Mouse (Mus musculus): ENCODE measurements around the gene Cfap97. TPM values are rescaled to one million over a fixed set of nuclear protein-coding genes. Genes with fewer than 3 reads are reported as not detected.
"Not testable (repeated sequence)": the region's sequence is repeated elsewhere in the genome, so short reads cannot be mapped to it uniquely, and the experiment has no call there.

Gene Cfap97
- total and polyA plus RNA-seq, 3 experiments: 11.8 to 20.9 (median 14.4) TPM

DNA sequence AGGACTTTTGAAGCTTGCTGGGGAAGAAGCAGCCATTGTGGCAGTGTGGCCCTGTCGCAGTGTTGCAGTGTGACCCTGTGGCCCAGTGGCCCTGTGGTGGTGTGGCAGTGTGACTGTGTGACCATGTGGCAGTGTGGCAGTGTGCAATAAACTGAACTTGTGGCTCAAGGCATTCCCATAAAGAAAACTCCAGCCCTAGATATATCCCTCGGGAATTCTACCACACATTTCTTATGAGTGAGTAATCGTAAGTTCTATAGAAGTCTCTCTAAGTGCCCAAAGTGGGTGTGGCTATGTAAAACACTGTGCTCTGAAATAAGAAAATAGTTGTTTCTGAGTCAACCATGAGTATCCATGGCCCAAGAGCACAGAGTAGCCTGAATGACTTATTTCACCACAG, 73.9 kb downstream of the Cfap97 start:
- in situ Hi-C loops (cut with MboI; ENCODE audit: low pct_ligation_motif_present, low pct_unique_long_range_greater_than_20kb, low sequenced_read_pairs) (no loop called here), dilution Hi-C loops (cut with MboI; ENCODE audit: extremely low pct_ligation_motif_present, extremely low pct_unique_long_range_greater_than_20kb, low sequenced_read_pairs) (no loop called here)
- H3K27ac ChIP-seq (ENCODE audit: insufficient read depth, low read depth): no peak overlapping the region
- no peak overlapping the region for H3K9ac ChIP-seq (ENCODE audit: insufficient read depth, low read depth)
- H3K79me2 ChIP-seq (replicated peaks; ENCODE audit: control insufficient read depth, extremely low read depth, insufficient read depth, poor library complexity, severe bottlenecking): no peaks in the 10 kb centered on the region
- DNase-seq (ENCODE audit: extremely low read depth): no peak
- no peak for TF ChIP-seq RCOR1 (conservative IDR thresholded peaks at IDR 0.05; ENCODE audit: low read depth, low read length)
- TF ChIP-seq POLR2AphosphoS2 (IDR thresholded peaks at IDR 0.05; ENCODE audit: low read depth, low read length): no peak
- no peak for TF ChIP-seq IRF4 (IDR thresholded peaks at IDR 0.05; ENCODE audit: low read depth, low read length)
- no peak for TF ChIP-seq POLR2A (IDR thresholded peaks at IDR 0.05; ENCODE audit: low read depth, low read length)
- no peak for TF ChIP-seq SIN3A (IDR thresholded peaks at IDR 0.05; ENCODE audit: low read length)
- TF ChIP-seq ZKSCAN1 (IDR thresholded peaks at IDR 0.05; ENCODE audit: borderline replicate concordance, low read depth, low read length): no peak
- TF ChIP-seq ZNF384 (IDR thresholded peaks at IDR 0.05; ENCODE audit: low read depth, low read length): no peak
- TF ChIP-seq UBTF (IDR thresholded peaks at IDR 0.05; ENCODE audit: low read depth, low read length): no peak
- no peak for TF ChIP-seq NELFE (IDR thresholded peaks at IDR 0.05; ENCODE audit: low read depth, low read length)
- no peak for TF ChIP-seq CHD2 (IDR thresholded peaks at IDR 0.05; ENCODE audit: low read length)
- no peak for TF ChIP-seq MAZ (IDR thresholded peaks at IDR 0.05; ENCODE audit: low read depth, low read length)
- no peak for TF ChIP-seq KAT2A (IDR thresholded peaks at IDR 0.05; ENCODE audit: insufficient replicate concordance, low read length)
- no peak for TF ChIP-seq JUN (IDR thresholded peaks at IDR 0.05; ENCODE audit: insufficient read depth, low read depth, low read length)
- TF ChIP-seq RAD21 (IDR thresholded peaks at IDR 0.05; ENCODE audit: low read depth, low read length): no peak
- TF ChIP-seq ETS1 (conservative IDR thresholded peaks at IDR 0.05; ENCODE audit: low read depth, low read length): no peak
- TF ChIP-seq ELF1 (IDR thresholded peaks at IDR 0.05; ENCODE audit: low read depth, low read length): no peak
- TF ChIP-seq ZC3H11A (IDR thresholded peaks at IDR 0.05; ENCODE audit: low read depth, low read length): no peak
- TF ChIP-seq JUND (conservative IDR thresholded peaks at IDR 0.05; ENCODE audit: low read depth, low read length): no peak
- TF ChIP-seq HCFC1 (IDR thresholded peaks at IDR 0.05; ENCODE audit: low read depth, low read length): no peak
- no peak for TF ChIP-seq CHD1 (IDR thresholded peaks at IDR 0.05; ENCODE audit: low read depth, low read length)
- H3K27me3 ChIP-seq (replicated peaks): no peaks in the 10 kb centered on the region
- H3K4me2 ChIP-seq (ENCODE audit: insufficient read depth, low read depth, poor library complexity, severe bottlenecking): no peak overlapping the region
- H3K36me3 ChIP-seq (replicated peaks in 1 of 2; ENCODE audit: control insufficient read depth in 1 of 2, insufficient read depth in 1 of 2, low read length in 1 of 2): no peaks in the 10 kb centered on the region
- no peaks in the 10 kb centered on the region for H3K9me3 ChIP-seq (replicated peaks; ENCODE audit: low read length)
- no peaks in the 10 kb centered on the region for H3K4me1 ChIP-seq (ENCODE audit: control insufficient read depth in 1 of 2, insufficient read depth in 2 of 2)
- no peak overlapping the region for H3K4me3 ChIP-seq (replicated peaks in 1 of 3; ENCODE audit: low read depth in 2 of 3, low read length in 2 of 3, poor library complexity in 1 of 3)

DNA sequence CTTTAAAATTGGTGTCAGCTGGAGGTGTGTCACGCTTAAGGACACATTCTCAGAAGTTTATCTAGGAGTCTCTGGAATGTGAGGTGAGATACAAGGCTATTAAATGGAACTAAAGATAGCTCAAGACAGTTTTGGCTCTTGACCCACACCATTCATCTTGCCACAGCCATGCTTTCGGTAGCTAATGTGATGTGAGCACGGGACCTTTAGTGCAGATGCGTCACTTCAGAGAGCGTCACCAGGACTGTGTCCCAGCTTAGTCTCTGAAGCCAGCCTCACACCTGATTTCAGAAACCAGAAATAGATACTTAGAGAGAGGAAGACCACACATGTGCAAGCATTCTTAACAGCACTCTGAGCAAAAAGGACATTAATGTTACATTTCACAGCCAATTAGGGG, 75.1 kb downstream of the Cfap97 start:
- no peak overlapping the region for H3K4me2 ChIP-seq (ENCODE audit: insufficient read depth, low read depth, poor library complexity, severe bottlenecking)
- in situ Hi-C loops (cut with MboI; ENCODE audit: low pct_ligation_motif_present, low pct_unique_long_range_greater_than_20kb, low sequenced_read_pairs): no loop called here
- no peak for TF ChIP-seq ZMIZ1 (IDR thresholded peaks at IDR 0.05; ENCODE audit: low read depth, low read length)
- no peak for TF ChIP-seq ELF1 (IDR thresholded peaks at IDR 0.05; ENCODE audit: low read depth, low read length)
- no peak for TF ChIP-seq JUND (conservative IDR thresholded peaks at IDR 0.05; ENCODE audit: low read depth, low read length)
- TF ChIP-seq GABPA (IDR thresholded peaks at IDR 0.05; ENCODE audit: insufficient replicate concordance, low read depth, low read length): no peak
- TF ChIP-seq RAD21 (IDR thresholded peaks at IDR 0.05; ENCODE audit: low read depth, low read length): no peak
- 0 out of 2 replicates have a peak, but pooled peaks have one; percentile 26 for TF ChIP-seq BHLHE40 (IDR thresholded peaks at IDR 0.05; ENCODE audit: low read depth, low read length)
- TF ChIP-seq MYC (IDR thresholded peaks at IDR 0.05; ENCODE audit: low read depth, low read length): no peak
- no peaks in the 10 kb centered on the region for H3K79me2 ChIP-seq (replicated peaks; ENCODE audit: control insufficient read depth, extremely low read depth, insufficient read depth, poor library complexity, severe bottlenecking)
- dilution Hi-C loops (cut with MboI; ENCODE audit: extremely low pct_ligation_motif_present, extremely low pct_unique_long_range_greater_than_20kb, low sequenced_read_pairs): no loop called here
- no peaks in the 10 kb centered on the region for H3K27me3 ChIP-seq (replicated peaks)
- H3K9me3 ChIP-seq (replicated peaks; ENCODE audit: low read length): no peaks in the 10 kb centered on the region
- no peak overlapping the region for H3K27ac ChIP-seq (ENCODE audit: insufficient read depth, low read depth)
- no peak overlapping the region for H3K4me3 ChIP-seq (replicated peaks in 1 of 3; ENCODE audit: low read depth in 2 of 3, low read length in 2 of 3, poor library complexity in 1 of 3)
- H3K36me3 ChIP-seq (replicated peaks in 1 of 2; ENCODE audit: control insufficient read depth in 1 of 2, insufficient read depth in 1 of 2, low read length in 1 of 2): no peaks in the 10 kb centered on the region
- DNase-seq (ENCODE audit: extremely low read depth): no peak
- no peaks in the 10 kb centered on the region for H3K4me1 ChIP-seq (ENCODE audit: control insufficient read depth in 1 of 2, insufficient read depth in 2 of 2)
- no peak overlapping the region for H3K9ac ChIP-seq (ENCODE audit: insufficient read depth, low read depth)

DNA sequence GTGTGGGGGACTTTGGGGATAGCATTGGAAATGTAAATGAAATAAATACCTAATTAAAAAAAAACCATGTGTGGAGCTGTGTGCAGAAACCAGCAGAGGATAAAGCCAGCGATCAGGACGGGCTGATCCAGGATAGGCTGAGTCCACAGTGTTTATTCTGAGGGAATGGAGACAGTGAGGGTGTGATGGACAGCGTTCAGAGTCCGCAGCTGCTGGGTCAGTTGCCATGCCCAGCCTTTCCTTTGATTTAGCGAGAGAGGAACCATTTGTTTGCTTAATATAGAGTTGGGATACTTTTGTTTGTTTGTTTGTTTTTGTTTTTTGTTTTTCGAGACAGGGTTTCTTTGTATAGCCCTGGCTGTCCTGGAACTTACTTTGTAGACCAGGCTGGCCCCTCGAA, 80.4 kb downstream of the Cfap97 start:
- H3K9ac ChIP-seq (ENCODE audit: insufficient read depth, low read depth); H3K36me3 ChIP-seq (replicated peaks in 1 of 2; ENCODE audit: control insufficient read depth in 1 of 2, insufficient read depth in 1 of 2, low read length in 1 of 2); in situ Hi-C loops (cut with MboI; ENCODE audit: low pct_ligation_motif_present, low pct_unique_long_range_greater_than_20kb, low sequenced_read_pairs); H3K4me1 ChIP-seq (ENCODE audit: control insufficient read depth in 1 of 2, insufficient read depth in 2 of 2); H3K4me2 ChIP-seq (ENCODE audit: insufficient read depth, low read depth, poor library complexity, severe bottlenecking); dilution Hi-C loops (cut with MboI; ENCODE audit: extremely low pct_ligation_motif_present, extremely low pct_unique_long_range_greater_than_20kb, low sequenced_read_pairs); H3K27me3 ChIP-seq (replicated peaks); H3K27ac ChIP-seq (ENCODE audit: insufficient read depth, low read depth); H3K4me3 ChIP-seq (replicated peaks in 1 of 3; ENCODE audit: low read depth in 2 of 3, low read length in 2 of 3, poor library complexity in 1 of 3); H3K79me2 ChIP-seq (replicated peaks; ENCODE audit: control insufficient read depth, extremely low read depth, insufficient read depth, poor library complexity, severe bottlenecking); DNase-seq (ENCODE audit: extremely low read depth); H3K9me3 ChIP-seq (replicated peaks; ENCODE audit: low read length): not testable (repeated sequence)
